Mouse (Mus musculus): ENCODE measurements around the gene Gm6904. TPM values are rescaled to one million over a fixed set of nuclear protein-coding genes. Genes with fewer than 3 reads are reported as not detected.
"Not testable (repeated sequence)": the region's sequence is repeated elsewhere in the genome, so short reads cannot be mapped to it uniquely, and the experiment has no call there.

Gene Gm6904
- polyA plus RNA-seq (2014; fragmentation: Nextera tagmentation; extraction: Ambion mirVana): 0.22 TPM in 1 of 2 replicates, not detected in the other

- Histone ChIP-seq H3K4me1 (ENCODE audit: insufficient read depth) (no peaks in the 10 kb centered on the region), H3K9ac (no peak within 1 kb of the TSS), H3K36me3 (ENCODE audit: insufficient read depth) (no peaks in the 10 kb centered on the region), H3K27me3 (ENCODE audit: insufficient read depth, low read length) (no peaks in the 10 kb centered on the region), H3K27ac (ENCODE audit: low read depth) (no peak within 1 kb of the TSS), H3K4me3 (ENCODE audit: low read depth, low read length) (no peak within 1 kb of the TSS), H3K9me3 (ENCODE audit: low read depth, low read length) (no peaks in the 10 kb centered on the region), H3K4me2 (no peak within 1 kb of the TSS)
- no peak for TF ChIP-seq CTCF (IDR thresholded peaks at IDR 0.05; ENCODE audit: low read depth)
- WGBS: 49% methylated on average over 3 of the region's 3 CpGs
- ATAC-seq (ENCODE audit: insufficient read depth) (no peak), DNase-seq (peak; percentile 64)
Measured at GRCm38 (mm10) chr14:59260056-59260455, at the start of gene Gm6904. Gene Gm6904, minus strand, starts transcription at chr14:59260216.

- not testable (repeated sequence) for H3K4me2 ChIP-seq; H3K27ac ChIP-seq (ENCODE audit: low read depth); DNase-seq; H3K27me3 ChIP-seq (ENCODE audit: insufficient read depth, low read length); H3K9me3 ChIP-seq (ENCODE audit: low read depth, low read length); H3K4me1 ChIP-seq (ENCODE audit: insufficient read depth); H3K36me3 ChIP-seq (ENCODE audit: insufficient read depth); H3K4me3 ChIP-seq (ENCODE audit: low read depth, low read length); ATAC-seq (ENCODE audit: insufficient read depth); H3K9ac ChIP-seq
- WGBS: 65% methylated on average over 1 of the region's 1 CpGs
Measured at GRCm38 (mm10) chr14:59297391-59297790, 37.4 kb upstream of the Gm6904 start, which contains the start of gene Phf11a. Gene Phf11a, minus strand, starts transcription at chr14:59297522.

GRCm38 (mm10) chr14:59291769-59292168, 31.8 kb upstream of the Gm6904 start:
- not testable (repeated sequence) for H3K9me3 ChIP-seq (ENCODE audit: low read depth, low read length); H3K27me3 ChIP-seq (ENCODE audit: insufficient read depth, low read length); H3K4me3 ChIP-seq (ENCODE audit: low read depth, low read length); DNase-seq; ATAC-seq (ENCODE audit: insufficient read depth); H3K4me2 ChIP-seq; H3K36me3 ChIP-seq (ENCODE audit: insufficient read depth); H3K27ac ChIP-seq (ENCODE audit: low read depth); H3K4me1 ChIP-seq (ENCODE audit: insufficient read depth); H3K9ac ChIP-seq

- not testable (repeated sequence) for H3K4me1 ChIP-seq (ENCODE audit: insufficient read depth); ATAC-seq (ENCODE audit: insufficient read depth); H3K9me3 ChIP-seq (ENCODE audit: low read depth, low read length); DNase-seq; H3K4me2 ChIP-seq; H3K27me3 ChIP-seq (ENCODE audit: insufficient read depth, low read length); H3K9ac ChIP-seq; H3K27ac ChIP-seq (ENCODE audit: low read depth); H3K4me3 ChIP-seq (ENCODE audit: low read depth, low read length); H3K36me3 ChIP-seq (ENCODE audit: insufficient read depth)
- WGBS: 81% methylated on average over 4 of the region's 4 CpGs
Measured at GRCm38 (mm10) chr14:59274961-59275360, 14.9 kb upstream of the Gm6904 start.

GRCm38 (mm10) chr14:59255861-59256260, 4.2 kb downstream of the Gm6904 start:
- not testable (repeated sequence) for H3K27ac ChIP-seq (ENCODE audit: low read depth); DNase-seq; H3K9ac ChIP-seq; ATAC-seq (ENCODE audit: insufficient read depth); H3K4me3 ChIP-seq (ENCODE audit: low read depth, low read length); H3K4me1 ChIP-seq (ENCODE audit: insufficient read depth); H3K9me3 ChIP-seq (ENCODE audit: low read depth, low read length); H3K36me3 ChIP-seq (ENCODE audit: insufficient read depth); H3K4me2 ChIP-seq; H3K27me3 ChIP-seq (ENCODE audit: insufficient read depth, low read length)
- 82% methylated on average over 1 of the region's 1 CpGs for WGBS

GRCm38 (mm10) chr14:59250350-59250749, 9.7 kb downstream of the Gm6904 start:
- peak; percentile 78 for DNase-seq
- not testable (repeated sequence) for H3K27ac ChIP-seq (ENCODE audit: low read depth); ATAC-seq (ENCODE audit: insufficient read depth); H3K9me3 ChIP-seq (ENCODE audit: low read depth, low read length); H3K4me2 ChIP-seq; H3K36me3 ChIP-seq (ENCODE audit: insufficient read depth); H3K27me3 ChIP-seq (ENCODE audit: insufficient read depth, low read length); H3K4me1 ChIP-seq (ENCODE audit: insufficient read depth); H3K4me3 ChIP-seq (ENCODE audit: low read depth, low read length); H3K9ac ChIP-seq
- 38% methylated on average over 5 of the region's 5 CpGs for WGBS
- peak; percentile 57 for TF ChIP-seq CTCF (IDR thresholded peaks at IDR 0.05; ENCODE audit: low read depth)

- Histone ChIP-seq H3K4me1 (ENCODE audit: insufficient read depth) (no peaks in the 10 kb centered on the region), H3K4me3 (ENCODE audit: low read depth, low read length) (no peak overlapping the region), H3K9ac (no peak overlapping the region), H3K36me3 (ENCODE audit: insufficient read depth) (peaks cover 87% of the 10 kb centered on the region), H3K27ac (ENCODE audit: low read depth) (no peak overlapping the region), H3K9me3 (ENCODE audit: low read depth, low read length) (no peaks in the 10 kb centered on the region), H3K4me2 (no peak overlapping the region), H3K27me3 (ENCODE audit: insufficient read depth, low read length) (no peaks in the 10 kb centered on the region)
- DNase-seq (no peak), ATAC-seq (ENCODE audit: insufficient read depth) (no peak)
- peak; percentile 22 for TF ChIP-seq CTCF (IDR thresholded peaks at IDR 0.05; ENCODE audit: low read depth)
- WGBS: 81% methylated on average over 9 of the region's 9 CpGs
Measured at GRCm38 (mm10) chr14:59233635-59234034, 26.4 kb downstream of the Gm6904 start.

GRCm38 (mm10) chr14:59232003-59232402, 28.0 kb downstream of the Gm6904 start:
- no peak overlapping the region for H3K27ac ChIP-seq (ENCODE audit: low read depth)
- DNase-seq (peak; percentile 37), ATAC-seq (ENCODE audit: insufficient read depth) (no peak)
- peak; percentile 36; the same call in 1 of the 2 replicates for TF ChIP-seq CTCF (IDR thresholded peaks at IDR 0.05; ENCODE audit: low read depth)
- H3K4me1 ChIP-seq (ENCODE audit: insufficient read depth): no peaks in the 10 kb centered on the region
- no peak overlapping the region for H3K9ac ChIP-seq
- H3K4me2 ChIP-seq: no peak overlapping the region
- 62% methylated on average over 5 of the region's 5 CpGs for WGBS
- H3K36me3 ChIP-seq (ENCODE audit: insufficient read depth): peaks cover 89% of the 10 kb centered on the region
- H3K4me3 ChIP-seq (ENCODE audit: low read depth, low read length): no peak overlapping the region
- H3K27me3 ChIP-seq (ENCODE audit: insufficient read depth, low read length): no peaks in the 10 kb centered on the region
- no peaks in the 10 kb centered on the region for H3K9me3 ChIP-seq (ENCODE audit: low read depth, low read length)
